8 mouse cellular contexts compared by ENCODE assay signal in genomic region chr12:16653332-16654093, GRCm38 (mm10). TPM values are rescaled to one million over a fixed set of nuclear protein-coding genes. Genes with fewer than 3 reads are reported as not detected.
DNase-seq lines count a peak whose midpoint lies in the region; ATAC-seq and TF ChIP-seq lines count a peak whose summit lies in the region.

TSS of gene Ntsr2 (plus strand) at chr12:16653382.

- no peak within 1 kb of the TSS for H3K27ac ChIP-seq in hindbrain, postnatal 0 days
- peak within 1 kb of the TSS; percentile 51 for H3K27ac ChIP-seq in left cerebral cortex, adult 2 months

- H3K27me3 ChIP-seq in hindbrain, postnatal 0 days (ENCODE audit: insufficient read depth, low read length), result peaks cover 12% of the 10 kb centered on the region

- H3K36me3 ChIP-seq in hindbrain, postnatal 0 days (ENCODE audit: insufficient read depth, low read length), result no peaks in the 10 kb centered on the region

- intact Hi-C loops in left cerebral cortex, adult 2 months (cut with DNase I), result no loop called here

- WGBS in hindbrain, postnatal 0 days, result 4% methylated on average over 58 of the region's 58 CpGs

- peak within 1 kb of the TSS; percentile 65 for H3K4me2 ChIP-seq in hindbrain, postnatal 0 days (ENCODE audit: low read depth, low read length)

- peaks cover 8% of the 10 kb centered on the region for H3K4me1 ChIP-seq in hindbrain, postnatal 0 days (ENCODE audit: insufficient read depth, low read length)

- peak; percentile 84 to 94 for DNase-seq in adrenal gland, adult (ENCODE audit: inconsistent age in 2 of 2, low spot score in 1 of 2)
- DNase-seq in gastrocnemius, postnatal 10 days, result peak; percentile 83
- peak; percentile 77 for DNase-seq in hindbrain, postnatal 0 days (ENCODE audit: low spot score)
- peak; percentile 69 to 74 for DNase-seq in left cerebral cortex, adult 2 months (ENCODE audit: extremely low spot score in 1 of 2, low spot score in 2 of 2)
- DNase-seq in lung, postnatal 36 days, result peak; percentile 67
- DNase-seq in right cerebral cortex, postnatal 14 days, result peak; percentile 67

- peak within 1 kb of the TSS; percentile 34 for H3K4me3 ChIP-seq in hindbrain, postnatal 0 days (ENCODE audit: low read length)
- H3K4me3 ChIP-seq in left cerebral cortex, adult 2 months, result peak within 1 kb of the TSS; percentile 53

- TF ChIP-seq CTCF in hindbrain, postnatal 0 days (IDR thresholded peaks at IDR 0.05; ENCODE audit: low read depth), result no peak
- no peak for TF ChIP-seq CTCF in left cerebral cortex, adult 2 months (IDR thresholded peaks at IDR 0.05)

- ATAC-seq in common myeloid progenitor, adult 5-6 weeks (replicated peaks; ENCODE audit: low read depth, poor library complexity, severe bottlenecking), result peak; percentile 100
- ATAC-seq in hindbrain, postnatal 0 days, result peak; percentile 90
- ATAC-seq in monocyte, adult 5-6 weeks (replicated peaks; ENCODE audit: insufficient number of reproducible peaks, low FRiP score, low TSS enrichment, poor library complexity, severe bottlenecking), result no peak

- H3K9ac ChIP-seq in hindbrain, postnatal 0 days (replicated peaks; ENCODE audit: low read length), result peak within 1 kb of the TSS; percentile 31; the same call in 1 of the 2 replicates

- H3K9me3 ChIP-seq in hindbrain, postnatal 0 days (ENCODE audit: low read length), result no peaks in the 10 kb centered on the region

RNA-seq across cellular contexts. Expression of gene Ntsr2, which starts in this region (rescaled TPM):
- total RNA-seq in common myeloid progenitor, adult 5-6 weeks (2017), result not detected in 2 replicates
- total RNA-seq in gastrocnemius, postnatal 10 days (2021), result 1 to 10 TPM; 1.3 to 1.9 TPM
- 30.8 and 34.2 TPM in 2 replicates for total RNA-seq in hindbrain, postnatal 0 days (2014; rRNA removed)
- 22.6 and 25.8 TPM in 2 replicates for polyA plus RNA-seq in hindbrain, postnatal 0 days (2015; fragmentation: Nextera tagmentation; extraction: Ambion mirVana)
- total RNA-seq in left cerebral cortex, adult 2 months (2021), result 100 to 1,000 TPM; 135 to 155 TPM
- total RNA-seq in monocyte, adult 5-6 weeks (2017), result not detected in 3 replicates

Comparison
In these comparisons a context has a peak if more than half of its experiments do, and no peak if none do; other contexts are left out.
1. RNA of gene Ntsr2 (total RNA-seq): 135 to 155 TPM in left cerebral cortex, adult 2 months and 30.8 to 34.2 TPM in hindbrain, postnatal 0 days; 1.3 to 1.9 TPM in gastrocnemius, postnatal 10 days, not detected in common myeloid progenitor, adult 5-6 weeks and not detected in monocyte, adult 5-6 weeks; every median in the first group is over 10 times any median in the second.
2. Peak in ATAC-seq in common myeloid progenitor, adult 5-6 weeks; RNA of the gene not detected or under 1 TPM.
3. Peak in every context shown above with its lines, with median percentiles within 50 percentile points of each other: DNase-seq.